Mouse (Mus musculus) left cerebral cortex, postnatal 36 days (tissue): ENCODE measurements around the gene Fnip2. TPM values are rescaled to one million over a fixed set of nuclear protein-coding genes. Genes with fewer than 3 reads are reported as not detected.
"Not testable (repeated sequence)": the region's sequence is repeated elsewhere in the genome, so short reads cannot be mapped to it uniquely, and the experiment has no call there.

ENCODE experiments used
- DNase-seq, 2 experiments: peaks; one replicate each; pipeline ENCODE4 v3.0.0; 2021 to 2022; ENCODE audit warnings: low spot score in 2 of 2, mixed read lengths in 1 of 2
- intact Hi-C: fragments of 180-260 bp; cut with DNase I; formaldehyde crosslinking; loops from one replicate; pipeline ENCODE4 v1.15.1; 2025
- total RNA-seq, 2 experiments: library from RNA; stranded (reverse); gene quantifications; 2 replicates each; pipeline ENCODE4 v1.2.3; 2021

Gene Fnip2
- 10 to 100 TPM; 17.7 to 19.7 TPM for total RNA-seq

GRCm38 (mm10) chr3:79567703-79568362 lies at the start of gene Fnip2:
TSS of gene Fnip2 (minus strand) at chr3:79567796.
- intact Hi-C loops = loop anchor here (5.0 to 10.0 kb wide), 2 partner anchors 51 to 283 kb away; partner anchors contain the start of gene Rapgef2
- DNase-seq = peak; percentile 87 to 89

- no peak for DNase-seq
- intact Hi-C loops = no loop called here
Observed at GRCm38 (mm10) chr3:79609886-79610285, 42.3 kb upstream of the Fnip2 start.

- intact Hi-C loops = loop anchor here (10.0 kb wide), 1 partner anchor 501 kb away; no protein-coding TSS in a partner anchor
- no peak for DNase-seq
Observed at GRCm38 (mm10) chr3:79595468-79595867, 27.9 kb upstream of the Fnip2 start.

DNA sequence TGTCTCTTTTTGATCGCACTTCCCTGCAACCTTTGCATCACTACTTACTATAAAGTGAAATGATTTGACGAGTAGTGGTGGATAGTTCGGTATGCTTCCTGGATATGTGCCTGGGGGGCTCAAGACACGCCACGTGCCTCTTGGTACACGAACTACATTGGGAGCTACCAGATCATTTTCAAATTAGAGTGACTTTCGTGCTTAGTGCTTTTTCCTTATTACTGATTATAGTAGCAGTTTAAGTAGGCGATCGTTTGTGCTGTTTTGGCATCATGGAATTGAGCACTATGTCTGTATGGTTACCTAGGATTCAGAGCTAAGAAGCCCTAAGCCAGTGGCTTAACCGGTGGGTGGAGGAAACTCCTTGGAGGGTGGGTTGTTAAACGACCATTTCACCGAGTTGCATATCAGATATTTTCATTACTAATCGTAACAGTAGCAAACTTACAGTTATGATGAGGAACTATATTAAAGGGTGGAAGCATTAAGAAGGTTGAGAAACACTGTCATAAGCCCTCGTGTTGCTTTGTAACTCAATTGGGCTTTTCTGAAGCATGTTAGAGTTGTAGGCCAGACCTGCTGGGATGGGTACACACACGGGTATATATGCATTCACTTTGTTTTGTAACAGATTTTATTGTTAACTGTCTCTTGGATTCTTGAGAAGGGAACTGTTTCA lies 24.3 kb upstream of the Fnip2 start:
- intact Hi-C loops = loop anchor here (10.0 kb wide), 1 partner anchor 497 kb away; no protein-coding TSS in a partner anchor
- DNase-seq = no peak

DNA sequence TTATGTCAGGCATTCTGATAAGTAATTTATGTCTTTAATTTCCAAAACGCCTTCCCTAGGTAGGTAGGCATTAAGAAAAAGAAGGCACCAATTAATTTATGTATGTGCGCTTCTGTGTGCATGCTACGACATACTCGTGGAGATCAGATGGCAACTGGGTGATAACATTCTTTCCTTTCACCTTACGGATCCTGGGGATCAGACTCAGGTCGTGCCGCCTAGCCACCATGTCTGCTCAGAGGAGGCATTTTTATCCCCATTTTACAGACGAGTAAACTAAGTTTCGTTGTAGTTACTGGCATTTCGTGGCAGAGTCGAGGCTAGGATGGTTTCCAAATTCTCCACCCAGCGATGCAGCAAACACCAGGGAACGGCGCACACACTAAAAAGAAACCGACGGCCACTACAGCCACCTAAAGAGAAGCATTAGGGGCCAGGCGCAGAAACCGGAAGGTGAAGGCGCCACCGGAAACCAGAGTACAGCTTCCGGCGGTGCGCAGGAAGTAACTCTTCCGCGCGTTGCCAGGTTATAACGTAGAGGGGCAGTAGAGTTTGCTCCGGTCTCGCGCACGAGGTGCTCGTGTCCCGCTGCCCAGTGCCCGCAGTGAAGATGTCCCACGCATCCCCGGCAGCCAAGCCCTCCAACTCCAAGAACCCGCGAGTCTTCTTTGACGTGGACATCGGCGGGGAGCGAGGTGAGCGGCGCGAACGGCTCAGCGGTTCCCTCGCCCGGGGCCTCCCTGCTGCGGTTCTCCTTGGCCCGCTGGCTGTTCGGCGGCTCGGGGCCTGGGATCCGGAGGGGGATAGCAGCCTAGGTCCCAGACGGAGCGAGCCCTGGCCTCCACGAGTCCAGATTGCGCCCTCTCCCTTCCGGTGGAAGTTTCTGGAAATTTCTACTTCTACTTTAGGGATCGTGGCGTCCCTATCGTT lies 23.5 kb upstream of the Fnip2 start, which contains the start of gene Ppid:
Ppid (plus strand) TSS at position 480 of the 930 bp plus-strand sequence.
- intact Hi-C loops = loop anchor here (10.0 kb wide), 1 partner anchor 496 kb away; no protein-coding TSS in a partner anchor
- peak; percentile 76 to 81 for DNase-seq

DNA sequence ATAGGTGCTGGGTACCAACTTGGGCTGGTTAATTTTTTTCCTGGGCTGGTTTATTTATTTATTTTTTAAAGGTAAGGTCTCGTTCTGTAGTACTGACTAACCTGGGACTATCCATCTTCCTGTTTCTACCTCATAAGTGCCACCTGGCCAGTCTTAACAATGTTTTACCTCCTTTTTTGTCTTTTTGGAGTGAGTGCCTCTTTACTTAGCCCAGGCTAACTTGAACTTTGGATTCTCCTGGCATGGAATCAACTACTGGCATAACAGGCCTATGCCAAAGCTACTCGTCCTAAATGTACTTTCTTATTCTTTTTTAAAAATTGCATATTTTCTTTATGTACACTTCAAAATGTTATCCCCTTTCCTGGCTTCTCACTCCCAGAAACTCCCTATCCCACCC lies 22.1 kb upstream of the Fnip2 start:
- DNase-seq = no peak
- intact Hi-C loops = loop anchor here (5.0 to 10.0 kb wide), 3 partner anchors 87 to 495 kb away; no protein-coding TSS in a partner anchor

DNA sequence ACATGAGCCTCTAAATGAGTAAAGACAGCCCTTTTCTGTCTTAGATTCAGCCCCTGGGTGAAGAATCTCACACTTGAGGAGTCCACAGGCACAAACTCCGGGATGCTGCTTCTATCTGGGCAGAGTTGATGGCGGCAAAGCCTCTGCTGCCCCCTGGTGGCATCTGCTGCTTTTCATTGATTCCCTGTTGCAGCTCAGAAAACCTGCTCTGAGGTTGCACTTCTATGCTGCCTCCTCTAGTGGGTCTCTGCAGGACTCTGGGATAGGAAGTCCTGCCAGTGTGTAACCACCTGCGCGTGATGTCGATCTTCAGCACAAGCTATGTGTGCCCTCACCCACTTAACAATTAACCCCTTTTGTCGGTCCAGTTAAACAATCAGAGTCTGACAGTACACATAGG lies 19.2 kb upstream of the Fnip2 start:
- peak; percentile 87 to 92 for DNase-seq
- intact Hi-C loops = loop anchor here (2.0 to 5.0 kb wide), 4 partner anchors 85 to 628 kb away; no protein-coding TSS in a partner anchor

- intact Hi-C loops = no loop called here
- DNase-seq = no peak
Observed at GRCm38 (mm10) chr3:79579891-79580575, 12.4 kb upstream of the Fnip2 start.

DNA sequence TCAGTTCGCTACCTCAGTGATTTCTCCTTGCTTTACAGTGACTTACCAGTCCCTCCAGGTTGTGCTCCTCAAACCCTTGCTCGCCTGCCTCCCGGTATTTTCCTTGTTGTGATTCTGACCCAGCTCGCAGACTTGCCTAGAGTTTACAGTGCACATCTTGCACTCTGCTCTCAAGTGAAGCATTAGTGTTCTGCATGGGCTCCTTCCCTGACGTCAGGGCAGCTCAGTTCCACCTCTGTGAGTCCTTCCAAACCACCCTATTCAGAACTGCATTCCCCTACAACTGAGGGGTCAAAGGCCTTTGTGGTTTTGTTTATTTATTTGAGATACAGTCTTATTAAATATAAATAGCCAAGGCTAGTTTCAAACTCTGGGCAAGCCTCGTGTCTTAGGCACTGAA lies 10.6 kb upstream of the Fnip2 start:
- DNase-seq = no peak
- intact Hi-C loops = no loop called here

- intact Hi-C loops = no loop called here
- peak in 1 of 2 experiments; percentile 6 for DNase-seq
Observed at GRCm38 (mm10) chr3:79577606-79578005, 10.0 kb upstream of the Fnip2 start.

DNA sequence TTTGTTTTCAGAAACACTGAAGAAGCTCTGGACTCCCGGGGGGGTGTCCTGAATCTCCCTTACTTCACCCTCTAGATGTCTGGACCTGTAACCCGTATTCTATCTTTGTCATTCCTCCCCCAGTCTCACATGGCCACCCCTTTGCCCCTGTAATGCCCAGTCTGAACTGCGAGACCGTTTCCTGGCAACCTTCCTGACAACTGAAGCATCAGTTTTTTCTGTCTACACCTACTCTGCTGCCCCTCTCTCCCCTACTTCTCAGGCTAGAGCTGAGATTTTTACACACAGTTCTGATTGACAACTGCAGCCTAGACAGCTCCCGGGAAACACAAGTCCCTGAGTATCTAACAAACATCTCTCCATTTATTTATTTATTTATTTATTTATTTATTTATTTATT lies 9.3 kb upstream of the Fnip2 start:
- DNase-seq = no peak
- intact Hi-C loops = no loop called here

GRCm38 (mm10) chr3:79576468-79576816 lies 8.8 kb upstream of the Fnip2 start:
- intact Hi-C loops = no loop called here
- no peak for DNase-seq

GRCm38 (mm10) chr3:79575576-79576467 lies 8.2 kb upstream of the Fnip2 start:
- DNase-seq = no peak
- intact Hi-C loops = no loop called here

DNA sequence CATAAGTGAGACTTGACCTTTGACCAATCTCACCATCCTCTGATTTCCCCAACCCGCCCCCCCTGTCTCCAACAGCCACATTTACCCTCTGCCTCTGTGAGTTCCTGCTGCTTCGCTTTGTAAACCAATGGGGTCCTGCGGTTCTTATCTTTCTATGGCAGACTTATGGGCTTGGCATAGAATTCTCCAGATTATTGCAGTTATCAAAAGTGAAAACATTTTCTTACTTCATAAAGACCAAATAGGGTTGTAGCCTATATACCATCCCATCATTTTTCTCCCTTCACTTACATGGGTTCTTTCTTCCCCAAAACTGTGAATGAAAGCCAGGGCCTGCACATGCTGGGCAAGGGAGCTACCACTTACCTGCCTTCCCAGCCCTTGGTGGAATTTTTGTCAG lies 6.7 kb upstream of the Fnip2 start:
- no peak for DNase-seq

GRCm38 (mm10) chr3:79573376-79573775 lies 5.8 kb upstream of the Fnip2 start:
- intact Hi-C loops, DNase-seq: not testable (repeated sequence)

More for the DNA sequence above, 6.7 kb upstream of the Fnip2 start:
- intact Hi-C loops = no loop called here

DNA sequence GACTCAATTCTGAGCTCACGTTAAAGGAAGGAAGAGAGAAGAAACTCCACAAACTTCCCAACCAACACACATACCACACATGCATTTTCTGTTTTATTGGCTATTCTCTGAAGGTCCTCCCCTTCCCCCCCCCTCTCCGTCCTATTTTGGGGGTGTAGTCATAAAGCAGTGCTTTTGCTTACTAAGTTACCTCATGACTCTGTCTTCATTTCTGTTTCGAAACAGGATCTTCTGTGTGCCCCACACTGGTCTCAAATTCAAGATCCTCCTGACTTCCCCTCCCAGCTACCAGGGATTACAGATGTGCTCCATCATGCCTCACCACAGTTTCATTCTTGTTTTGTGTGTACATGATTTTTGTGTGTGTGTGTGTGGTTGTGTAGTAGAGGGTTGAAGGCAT lies 4.8 kb upstream of the Fnip2 start:
- intact Hi-C loops = no loop called here
- no peak for DNase-seq

GRCm38 (mm10) chr3:79569351-79569681 lies 1.7 kb upstream of the Fnip2 start:
- no peak for DNase-seq
- intact Hi-C loops = loop anchor here (5.0 to 10.0 kb wide), 2 partner anchors 52 to 285 kb away; partner anchors contain the start of gene Rapgef2

GRCm38 (mm10) chr3:79568629-79569350 lies 1.2 kb upstream of the Fnip2 start:
- DNase-seq = no peak
- intact Hi-C loops = loop anchor here (5.0 to 10.0 kb wide), 2 partner anchors 51 to 284 kb away; partner anchors contain the start of gene Rapgef2
